Mouse (Mus musculus): Measurements from ENCODE around the gene Foxe3.

DNA sequence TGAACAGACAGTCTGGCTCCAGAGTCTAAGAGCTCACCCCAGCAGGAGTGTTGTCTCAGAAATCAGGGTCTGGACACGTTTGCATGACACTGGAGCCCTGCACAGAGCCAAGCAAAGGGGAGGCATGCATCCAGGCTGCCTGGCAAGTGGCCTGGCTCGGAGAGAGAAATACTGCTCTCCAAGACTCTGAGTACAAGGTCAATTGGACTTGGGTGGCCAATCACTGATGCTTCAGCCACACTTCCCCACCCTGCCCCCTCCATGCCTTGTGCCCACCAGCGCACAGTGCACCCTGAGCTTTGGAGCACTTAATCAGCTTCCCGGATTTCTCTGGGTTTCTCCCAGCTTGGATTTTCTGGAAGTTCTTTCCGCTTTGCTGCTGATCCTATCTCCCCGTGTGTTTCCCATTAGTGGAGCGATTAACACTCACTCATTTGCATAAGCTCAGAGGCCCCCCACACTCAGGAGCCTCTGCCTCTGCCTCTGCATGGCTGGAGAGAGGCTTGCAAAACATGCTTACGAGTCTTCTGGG is 49.3 kb downstream of the Foxe3 start:
- TF ChIP-seq MYOG (IDR thresholded peaks at IDR 0.05; ENCODE audit: control insufficient read depth, extremely low read depth, insufficient read length) (no peak), FOSL1 (IDR thresholded peaks at IDR 0.05; ENCODE audit: insufficient read depth, low read length, poor library complexity, severe bottlenecking) (no peak), MAX (IDR thresholded peaks at IDR 0.05) (no peak), CTCF (IDR thresholded peaks at IDR 0.05; ENCODE audit: control insufficient read depth, insufficient read depth, insufficient read length) (no peak), USF1 (IDR thresholded peaks at IDR 0.05; ENCODE audit: low read depth) (no peak), MYOD1 (IDR thresholded peaks at IDR 0.05; ENCODE audit: control insufficient read depth, insufficient read length, low read depth) (no peak)
